Mouse (Mus musculus) right cerebral cortex, postnatal 14 days (tissue): ENCODE data around the gene Gm12117.

Experiments
- DNase-seq: peaks from one replicate; pipeline ENCODE4 v3.0.0; 2022

Gene Gm12117

DNA sequence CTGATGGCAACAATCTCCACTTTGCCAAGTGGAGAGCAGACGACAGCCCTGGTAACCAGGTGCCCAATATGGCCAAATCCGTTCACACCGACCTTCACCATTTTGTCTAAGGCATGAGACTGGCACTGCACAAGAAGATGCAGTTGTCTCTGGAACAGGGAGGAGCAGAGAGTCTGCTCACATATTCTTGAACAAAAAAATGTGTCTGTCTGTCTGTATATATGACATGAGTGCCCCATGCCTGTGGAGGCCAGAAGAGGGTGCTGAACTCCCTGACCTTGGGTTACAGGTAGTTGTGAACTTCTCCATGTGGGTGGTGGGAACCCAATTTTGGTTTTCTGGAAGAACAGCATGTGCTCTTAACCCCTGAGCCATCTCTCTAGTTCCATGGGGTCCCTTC is at the start of gene Gm12117:
TSS of gene Gm12117 (minus strand) at position 101 of the 400 bp plus-strand sequence.
- no peak for DNase-seq

DNA sequence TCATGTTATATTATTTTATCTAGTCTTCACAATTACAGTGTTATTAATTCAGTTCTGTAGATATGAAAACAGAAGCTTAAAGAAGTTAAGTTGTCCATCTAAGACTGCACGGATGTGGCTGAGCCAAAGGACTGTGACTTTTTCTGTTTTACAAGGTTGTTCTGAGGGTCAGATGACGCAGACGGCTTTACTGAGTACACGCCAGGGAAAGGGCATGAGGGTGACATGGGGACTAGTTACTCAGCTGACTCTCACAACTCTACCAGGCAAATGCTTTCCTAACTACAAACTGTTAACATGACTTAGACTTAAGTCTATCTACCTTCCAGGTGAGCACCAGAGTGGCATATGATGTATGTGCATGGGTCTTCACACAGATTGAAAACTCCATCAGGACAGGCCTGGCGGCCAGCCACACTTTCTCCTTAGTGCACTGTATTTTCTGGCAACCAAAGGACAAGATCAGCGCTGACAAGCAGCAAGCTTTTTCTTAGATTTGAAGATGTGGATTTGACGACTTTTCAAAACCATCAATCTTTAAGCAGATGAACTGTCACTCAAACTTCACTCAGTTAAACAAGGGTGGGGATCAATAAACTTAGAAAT is 42.6 kb upstream of the Gm12117 start:
- DNase-seq = no peak

DNA sequence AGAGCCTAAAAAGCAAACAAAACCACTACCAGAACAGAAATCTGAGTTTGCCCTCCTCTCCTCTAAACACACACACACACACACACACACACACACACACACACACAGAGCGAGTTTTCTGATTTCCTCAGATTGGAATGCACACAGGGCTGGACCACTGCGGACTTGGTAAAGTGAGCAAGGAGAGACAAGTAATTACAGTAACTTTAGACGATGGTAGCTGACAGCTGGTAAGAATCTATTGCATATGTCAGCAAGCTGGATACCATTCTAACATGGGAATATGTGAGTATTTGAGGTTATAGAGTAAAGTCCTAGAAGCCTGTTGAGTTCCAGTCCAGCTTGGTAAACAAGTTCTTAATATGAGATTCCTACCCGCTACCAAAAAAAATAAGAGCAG is 33.0 kb upstream of the Gm12117 start:
- DNase-seq = no peak

DNA sequence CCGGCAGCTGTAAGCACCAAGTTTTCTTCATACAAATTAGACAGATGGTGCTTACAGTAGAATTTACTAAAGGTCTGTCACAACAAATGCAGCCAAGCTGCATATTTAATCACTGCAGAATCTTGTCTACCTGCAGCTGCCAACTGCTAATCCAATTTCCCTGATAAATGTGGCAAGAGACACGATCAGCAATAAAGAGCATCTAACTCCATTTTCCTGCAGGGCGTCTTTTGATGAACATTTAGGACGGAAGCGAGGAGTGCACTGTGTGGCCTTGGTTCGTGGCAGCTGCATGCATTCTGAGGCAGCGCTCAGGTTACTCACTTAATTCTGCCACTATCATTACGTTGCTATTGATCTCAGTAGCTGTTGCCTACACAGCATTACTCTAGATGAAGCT is 24.3 kb upstream of the Gm12117 start:
- no peak for DNase-seq

DNA sequence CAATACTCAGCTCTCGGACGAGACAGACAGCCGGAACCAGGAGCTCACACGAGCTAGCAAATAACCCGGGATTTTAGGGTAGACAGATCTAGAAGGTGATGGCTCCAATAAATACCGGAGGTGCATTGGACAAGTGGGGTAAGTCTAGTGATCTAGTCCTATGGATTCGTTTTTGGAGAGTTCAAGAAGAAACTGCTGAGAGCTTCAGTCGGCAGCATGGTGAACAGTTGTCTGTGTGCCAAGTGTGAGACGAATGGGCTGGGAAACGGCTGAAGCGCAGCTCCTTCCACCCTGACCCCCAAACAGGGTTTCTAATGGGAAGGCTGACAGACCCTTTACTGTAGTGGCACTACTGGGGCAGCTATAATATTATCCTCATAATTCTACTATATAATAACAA is 22.8 kb upstream of the Gm12117 start:
- no peak for DNase-seq

DNA sequence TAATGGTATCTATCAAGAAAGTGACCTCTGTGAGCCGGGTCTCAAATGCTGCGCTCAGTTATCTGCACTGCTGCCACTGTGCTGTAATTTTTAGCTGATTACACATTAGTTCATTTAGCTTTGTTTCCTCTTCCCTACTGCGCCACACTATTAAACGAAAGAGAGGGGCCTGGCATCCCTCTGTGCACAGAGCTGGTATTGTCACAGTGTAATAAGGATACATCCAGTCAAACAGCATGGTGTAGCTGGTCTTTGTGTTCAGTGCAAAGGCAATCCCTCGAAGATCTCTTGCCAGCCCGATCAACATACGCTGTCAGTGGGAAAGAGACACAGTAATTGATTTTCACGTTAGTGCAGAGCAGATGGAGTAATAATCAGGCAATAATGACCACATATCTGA is 20.6 kb upstream of the Gm12117 start:
- no peak for DNase-seq

DNA sequence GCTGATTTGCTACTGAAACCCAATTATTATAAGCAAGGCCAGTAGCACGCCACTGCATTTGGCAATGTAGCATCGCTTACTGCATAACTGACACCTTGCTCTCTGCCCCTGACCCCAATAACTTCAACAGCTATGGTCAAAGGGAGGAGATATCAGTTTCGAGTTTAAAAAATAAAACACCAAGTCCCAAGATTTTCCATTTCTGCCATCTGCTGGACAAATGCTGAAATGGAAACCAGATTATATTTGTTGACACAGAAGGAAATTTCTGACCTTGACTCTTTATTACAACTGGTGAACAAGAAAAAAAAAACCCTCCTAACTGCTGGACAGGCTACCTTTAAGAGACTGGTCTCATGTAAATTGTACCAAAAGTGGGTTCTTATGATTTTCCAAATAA is 18.9 kb upstream of the Gm12117 start:
- DNase-seq = no peak

DNA sequence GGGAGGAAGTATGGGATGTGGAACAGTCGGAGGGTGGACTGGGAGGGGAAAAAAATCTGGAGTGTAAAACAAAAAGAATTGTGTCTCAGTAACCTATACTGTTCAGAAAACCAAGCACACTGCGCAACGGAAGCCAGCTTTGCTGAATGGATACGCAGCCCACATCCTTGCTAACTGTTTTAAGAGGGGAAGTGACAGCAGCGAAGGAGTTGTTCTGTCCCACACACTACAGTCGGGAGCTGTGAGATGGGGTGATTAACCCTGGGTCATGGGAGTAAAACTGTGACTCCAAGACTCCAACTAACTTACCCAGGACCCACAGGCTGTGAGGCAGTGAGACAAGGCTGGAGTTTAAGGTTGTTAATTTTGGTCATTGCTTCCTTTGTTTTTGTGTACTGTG is 17.5 kb upstream of the Gm12117 start:
- DNase-seq = no peak

DNA sequence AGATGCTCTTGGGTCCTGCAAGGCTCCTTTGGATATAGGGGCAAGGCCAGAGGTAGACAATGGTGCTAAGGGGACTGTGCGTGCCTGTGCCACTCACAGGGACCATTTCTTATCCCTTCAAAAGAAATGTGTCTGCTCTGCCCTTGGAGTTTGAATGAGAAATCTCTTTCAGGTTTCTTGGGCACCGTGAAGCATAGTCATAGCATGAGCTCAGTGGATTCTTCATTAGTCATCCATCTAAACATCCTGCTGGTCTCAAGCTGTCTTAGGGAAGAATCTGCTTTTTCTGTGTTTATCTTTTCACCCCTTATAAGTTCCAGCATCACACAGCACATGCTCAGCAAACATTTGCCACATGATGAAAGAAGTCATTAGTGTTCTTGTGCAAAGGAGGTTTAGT is 2.0 kb upstream of the Gm12117 start:
- no peak for DNase-seq

DNA sequence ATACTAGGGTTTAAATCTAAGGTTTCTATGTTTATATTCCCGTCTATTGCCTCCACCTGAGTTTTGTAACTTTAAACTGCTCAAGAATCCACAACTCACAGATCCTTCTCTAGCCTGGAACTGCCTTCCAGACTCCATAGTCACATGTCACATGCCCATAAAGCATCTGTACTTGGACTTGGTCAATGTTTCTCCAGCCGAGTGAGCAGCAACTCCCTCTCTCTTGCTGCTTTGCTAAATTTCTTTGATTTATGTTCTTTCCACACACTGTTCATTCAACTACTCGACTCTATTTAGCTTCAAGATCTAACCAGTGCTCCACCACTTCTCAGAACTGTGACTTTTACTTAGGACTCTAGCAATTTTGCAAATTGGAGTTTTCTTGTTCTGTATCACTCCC is 1.7 kb downstream of the Gm12117 start:
- no peak for DNase-seq

DNA sequence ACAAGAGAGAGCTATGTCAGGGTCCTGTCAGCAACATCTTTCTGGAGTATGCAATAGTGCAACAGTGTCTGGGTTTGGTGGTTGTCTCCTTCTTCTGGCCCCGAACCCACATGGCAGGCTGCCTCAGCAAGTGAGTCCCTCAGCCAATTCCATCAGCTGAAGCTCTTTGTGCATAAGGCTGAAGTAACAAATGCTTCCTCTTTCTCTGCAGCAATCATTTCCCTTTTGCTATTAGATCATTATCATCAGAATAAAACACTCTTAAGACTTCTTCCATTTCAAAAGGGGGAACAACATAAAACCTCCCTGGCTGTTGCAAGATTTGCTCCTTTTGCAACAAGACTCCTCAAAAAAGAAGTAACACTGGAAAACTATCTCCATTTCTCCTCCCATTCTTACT is 2.2 kb downstream of the Gm12117 start:
- DNase-seq = no peak

DNA sequence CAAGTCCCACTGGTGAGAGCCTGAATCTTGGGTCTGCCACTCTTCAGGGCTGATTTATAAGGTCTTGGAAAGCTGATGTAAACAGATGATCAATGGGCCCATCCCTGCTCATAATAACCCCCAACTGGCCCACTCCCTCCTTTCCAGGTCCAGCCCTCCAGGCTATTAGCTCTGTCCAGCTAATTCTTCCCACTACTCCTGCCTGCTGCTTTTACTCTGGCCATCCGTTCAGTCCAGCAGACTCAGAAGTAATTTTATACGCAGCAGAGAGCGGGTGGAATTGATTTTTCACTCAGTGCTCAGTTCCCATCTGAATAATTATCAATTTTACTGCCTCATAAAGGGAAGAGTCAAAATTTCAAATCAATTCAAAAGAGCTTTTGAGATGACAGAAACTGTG is 36.2 kb downstream of the Gm12117 start:
- DNase-seq = no peak

DNA sequence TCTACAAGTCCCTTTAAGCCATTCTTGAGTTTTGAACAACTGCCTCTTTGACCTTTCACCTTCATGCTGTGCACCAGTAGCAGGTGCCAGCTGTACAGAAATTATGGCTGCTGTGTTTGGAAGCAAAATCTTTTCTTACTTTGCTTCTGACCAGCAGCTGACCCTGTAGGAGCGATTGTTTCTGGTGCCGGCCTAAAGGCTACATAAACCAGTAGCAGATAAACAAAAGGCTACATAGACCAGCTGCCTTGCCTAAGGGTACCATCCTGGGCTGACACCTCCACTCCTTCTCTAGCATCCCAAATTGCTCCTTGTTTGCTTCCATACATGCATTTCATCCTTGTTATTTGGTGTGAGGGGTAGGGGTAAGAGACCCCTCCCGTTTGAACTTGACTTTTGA is 42.4 kb downstream of the Gm12117 start:
- no peak for DNase-seq

DNA sequence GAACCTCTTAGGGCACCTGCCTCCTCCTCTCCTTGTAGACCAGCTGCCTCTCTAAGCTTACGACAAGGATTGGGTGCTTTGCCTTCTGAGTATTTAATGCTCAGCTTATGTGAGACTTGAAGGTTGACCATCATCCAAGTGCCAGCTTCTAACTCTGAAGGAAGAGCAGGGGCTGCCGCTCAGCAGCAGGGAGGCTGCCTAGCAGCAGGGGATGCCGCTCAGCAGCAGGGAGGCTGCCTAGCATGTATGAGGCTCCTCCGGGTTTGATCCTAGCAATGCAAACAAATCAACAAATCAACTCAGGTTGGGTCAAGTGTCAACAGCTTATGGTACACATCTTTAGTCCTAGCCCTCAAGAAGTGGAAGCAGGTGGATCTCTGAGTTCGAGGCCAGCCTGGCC is 44.5 kb downstream of the Gm12117 start:
- DNase-seq = no peak

DNA sequence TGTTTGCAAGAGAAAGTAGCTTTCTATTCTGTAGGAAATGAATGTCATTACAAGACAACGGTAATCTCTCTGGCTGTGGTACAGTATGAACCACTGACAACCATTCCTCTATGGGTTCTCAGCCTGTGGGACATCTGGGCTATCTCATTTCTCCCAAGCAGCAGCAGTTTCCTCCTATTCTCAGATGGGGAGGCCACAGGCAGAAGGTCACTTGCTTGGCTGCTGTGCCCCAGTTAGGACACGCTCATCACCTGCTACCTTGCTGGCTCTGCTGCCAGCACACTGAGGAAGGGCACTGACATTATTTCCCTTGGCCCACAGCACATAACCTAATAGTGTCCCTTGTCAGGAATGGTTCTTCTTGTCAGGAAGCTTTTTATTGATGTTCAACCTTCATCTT is 48.4 kb downstream of the Gm12117 start:
- DNase-seq = no peak

DNA sequence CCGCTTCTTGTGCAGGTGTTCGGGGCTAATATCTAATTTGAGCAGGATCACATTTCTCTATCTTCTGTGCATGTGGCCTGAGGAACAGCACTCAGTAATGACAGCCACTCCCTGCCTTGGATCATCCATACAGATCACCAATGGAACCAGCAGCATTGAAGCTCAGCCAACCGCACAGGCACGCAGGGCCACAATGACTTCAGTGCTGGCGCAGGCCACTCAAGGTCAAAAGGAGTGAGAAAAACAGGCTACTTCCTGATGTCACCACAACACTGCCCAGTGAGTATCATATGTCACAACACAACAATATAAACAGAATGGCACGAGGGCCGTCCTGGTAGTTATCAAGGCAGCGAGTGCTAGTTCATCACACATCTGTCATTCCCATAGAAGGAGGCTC is 50.0 kb downstream of the Gm12117 start:
- no peak for DNase-seq
